In genomic region chr5:124446301-124446881, GRCm38 (mm10) we compare ENCODE assay signal across 1 mouse cellular context.
TF ChIP-seq lines count a peak whose summit lies in the region.

No protein-coding gene starts in this region.

TF ChIP-seq in ES-E14, 5 proteins besides CTCF, POLR2A, EP300 and RAD21 (continued from another document):
- no peak for TF ChIP-seq HCFC1 (IDR thresholded peaks at IDR 0.05; ENCODE audit: borderline replicate concordance, insufficient read depth, low read length)
- TF ChIP-seq ZC3H11A (IDR thresholded peaks at IDR 0.05; ENCODE audit: borderline replicate concordance, low read depth, low read length) = no peak
- TF ChIP-seq MAFK (IDR thresholded peaks at IDR 0.05; ENCODE audit: insufficient read depth, low read depth, low read length) = no peak
- TF ChIP-seq ZNF384 (IDR thresholded peaks at IDR 0.05; ENCODE audit: low read depth, low read length) = no peak
